Mouse (Mus musculus) cerebellum, postnatal 14 days (tissue): ENCODE measurements at regions not wholly inside any gene's neighbourhood (a gene's known extent, or its start where the extent isn't known, plus 50 kb on each side); places are given as distances from the start of the nearest gene placed in this dataset.
"Not testable (repeated sequence)": the region's sequence is repeated elsewhere in the genome, so short reads cannot be mapped to it uniquely, and the experiment has no call there.

ENCODE experiments used
- DNase-seq, 2 experiments: peaks; one replicate each; pipeline ENCODE4 v3.0.0; 2021; ENCODE audit warnings: mixed read lengths in 2 of 2

DNA sequence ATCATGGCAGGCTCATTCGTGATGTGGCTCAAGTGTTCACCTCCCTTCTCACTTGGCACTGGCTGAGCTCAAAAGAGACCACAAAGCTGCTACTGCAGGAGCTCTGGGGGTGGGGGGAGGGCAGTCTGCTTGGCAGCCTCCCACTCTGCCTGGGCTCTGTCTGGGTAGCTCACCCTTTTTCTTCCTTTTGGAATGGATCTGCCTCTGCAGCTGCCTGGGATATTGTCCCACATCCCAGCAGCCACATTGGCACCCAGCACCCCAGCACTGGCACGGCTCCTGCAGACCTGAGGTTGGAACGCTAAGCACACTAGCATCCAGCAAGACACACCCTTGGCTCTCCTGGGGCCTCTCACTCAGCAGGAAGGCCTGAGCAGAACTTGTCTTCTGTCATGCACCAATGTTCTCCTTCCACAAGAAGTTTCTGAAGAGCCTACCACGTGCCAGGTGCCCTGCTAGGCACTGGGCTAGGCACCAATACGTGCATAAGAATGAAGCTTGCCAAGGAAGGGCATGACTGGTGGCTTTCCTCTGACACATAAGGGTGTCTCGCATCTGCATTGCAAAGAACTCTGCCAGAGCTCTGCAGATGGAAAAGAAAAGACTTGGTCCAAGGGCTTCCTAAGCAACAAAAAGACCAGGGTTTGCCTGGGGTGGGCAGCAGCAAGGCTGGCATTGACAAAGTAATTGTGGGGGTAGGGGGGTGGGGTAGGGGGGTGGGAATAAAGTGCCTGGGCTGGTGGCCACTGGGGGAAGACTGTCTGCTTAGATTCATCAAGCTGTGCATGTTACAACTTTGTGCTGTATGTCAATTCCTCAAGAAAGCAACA is 112.1 kb upstream of the Sipa1l1 start:
- not testable (repeated sequence) for DNase-seq

DNA sequence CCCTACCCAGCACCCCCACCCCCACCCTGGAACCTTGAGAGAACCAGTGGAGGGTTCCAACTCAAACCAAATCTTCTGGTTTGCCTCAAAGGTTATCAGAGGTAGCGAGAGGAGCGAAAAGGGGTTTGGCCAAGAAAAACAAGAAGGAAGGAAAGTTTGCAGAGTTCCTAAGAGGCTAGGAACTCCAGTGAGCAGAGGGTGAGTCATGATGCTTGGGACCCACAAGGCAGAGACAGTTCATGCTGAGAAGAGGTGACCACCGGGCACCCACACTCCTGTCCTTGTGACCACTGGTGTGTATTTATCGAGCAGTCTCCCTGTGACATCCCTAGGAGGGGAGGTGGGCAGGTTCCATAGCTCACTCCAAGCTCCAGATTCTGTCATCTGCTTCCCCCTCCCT is 104.1 kb upstream of the Sipa1l1 start:
- DNase-seq = no peak

DNA sequence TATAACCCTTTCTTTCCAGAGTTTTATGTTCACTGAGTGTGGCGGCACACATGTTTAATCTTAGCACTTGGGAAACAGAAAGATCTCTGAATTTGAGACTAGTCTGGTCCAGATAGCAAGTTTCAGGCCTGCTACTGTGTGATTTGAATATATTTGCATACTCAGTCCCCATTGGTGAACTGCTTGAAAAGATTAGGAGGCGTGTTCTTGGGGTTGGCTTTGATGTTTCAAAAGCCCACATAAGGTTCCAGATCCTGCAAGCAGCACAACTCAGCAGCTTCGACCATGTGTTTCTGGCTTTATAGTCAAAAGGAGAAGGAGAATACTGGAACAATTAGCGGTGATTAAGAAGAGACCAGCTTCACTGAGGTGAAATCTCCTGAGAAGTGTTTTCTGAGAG is 102.3 kb upstream of the Sipa1l1 start:
- no peak for DNase-seq

DNA sequence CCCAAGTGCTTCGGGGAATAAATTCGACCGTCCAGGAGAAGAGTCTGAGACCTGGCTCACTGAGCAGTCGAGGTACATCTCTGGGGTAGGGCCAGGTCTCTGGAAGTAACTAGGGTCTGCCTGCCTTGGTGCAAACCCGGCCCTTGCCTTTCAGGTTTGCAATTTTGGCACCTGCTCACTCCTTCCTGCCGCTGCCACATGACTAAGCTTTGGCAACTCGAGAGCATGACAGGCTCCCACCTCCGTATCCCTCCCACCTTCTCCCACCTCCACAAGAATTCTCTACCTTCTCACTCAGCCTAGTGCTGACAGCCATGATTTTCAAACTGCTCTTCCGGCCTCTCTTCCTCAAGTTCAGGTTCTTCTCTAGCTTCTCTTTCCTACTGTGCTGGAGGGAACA is 99.5 kb upstream of the Sipa1l1 start:
- no peak for DNase-seq

DNA sequence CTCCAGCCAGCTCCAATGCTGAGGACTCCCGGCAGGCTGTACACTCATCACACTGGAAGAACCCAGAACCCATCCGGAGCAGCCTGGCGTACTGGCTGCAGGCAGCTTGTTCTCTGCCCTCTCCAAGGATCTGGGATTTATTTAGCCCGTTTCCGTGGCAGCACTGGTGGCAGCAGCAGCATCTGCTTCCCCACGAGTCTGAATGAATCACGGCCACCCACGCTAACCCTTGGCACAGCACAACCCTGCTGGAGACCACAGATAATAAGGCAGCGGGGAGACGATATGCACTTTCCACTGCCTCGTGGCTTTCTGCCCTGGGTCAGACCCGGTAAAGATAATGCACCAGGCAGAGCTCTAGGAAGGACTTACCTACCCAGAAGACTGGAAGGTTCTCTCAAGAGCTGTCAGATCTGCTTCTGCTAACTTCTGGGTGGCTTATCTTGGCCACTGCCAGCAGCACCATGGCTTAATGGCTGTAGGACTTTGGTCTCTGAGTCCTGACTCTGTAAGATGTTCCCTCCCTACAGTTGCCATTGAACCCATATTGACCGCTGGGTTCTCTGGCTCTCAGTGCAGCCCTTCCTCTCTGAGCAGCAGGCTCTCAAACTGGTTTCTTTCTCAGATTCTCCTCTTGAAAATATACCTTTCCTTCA is 96.2 kb upstream of the Sipa1l1 start:
- DNase-seq = peak; percentile 32 to 43

DNA sequence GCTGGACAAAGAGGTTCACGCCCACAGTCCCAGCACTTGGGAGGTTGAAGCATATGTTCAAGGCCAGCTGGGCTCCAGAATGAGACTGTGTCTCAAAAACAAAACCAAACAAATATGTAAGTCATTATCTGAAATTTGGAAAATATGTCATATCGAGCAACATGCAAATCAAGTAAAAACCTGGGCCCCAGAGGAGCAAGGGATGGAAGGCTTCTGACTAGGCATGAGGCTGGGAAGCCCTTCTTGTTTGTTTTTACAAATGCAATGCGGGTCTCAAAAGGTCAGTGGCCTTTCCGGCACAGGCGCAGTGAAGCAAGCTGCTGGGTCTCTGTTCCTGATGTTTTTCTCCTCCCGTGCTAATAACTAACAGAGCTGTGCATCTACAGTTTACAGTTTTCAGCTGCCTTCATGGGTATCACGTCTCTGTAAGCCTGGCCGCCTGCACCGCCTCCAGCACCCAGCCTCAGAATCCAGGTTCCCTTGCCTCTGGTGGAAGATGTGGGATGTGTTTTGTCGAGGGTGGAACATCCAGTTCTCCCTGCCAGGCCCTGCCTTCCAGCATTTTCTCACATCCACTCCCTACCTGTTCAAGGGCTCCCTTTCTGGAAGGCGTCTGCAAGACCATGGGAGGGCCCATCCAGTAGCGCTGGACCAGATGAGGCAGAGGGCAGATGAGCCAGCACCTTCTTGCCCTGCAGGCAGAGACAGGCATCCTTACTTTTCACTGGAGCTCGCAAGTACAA is 93.5 kb upstream of the Sipa1l1 start:
- DNase-seq = no peak

DNA sequence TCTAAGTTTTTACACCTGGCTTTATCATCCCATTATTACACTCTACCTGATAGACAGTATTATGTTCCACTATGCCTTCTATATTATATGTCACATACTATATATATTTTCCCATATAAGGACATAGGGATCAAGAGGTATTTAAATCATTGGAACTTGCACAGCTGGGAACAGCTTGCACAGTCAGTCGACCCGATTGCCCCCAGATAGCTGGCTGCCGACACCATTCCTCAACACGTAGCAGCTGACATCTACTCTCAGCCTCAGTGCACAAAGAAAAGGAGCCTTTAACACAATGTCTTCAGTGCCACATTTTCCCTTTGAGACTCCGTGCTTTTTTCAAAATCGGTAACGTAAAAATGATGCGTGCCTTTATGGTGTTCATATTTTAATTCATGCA is 92.4 kb upstream of the Sipa1l1 start:
- no peak for DNase-seq

GRCm38 (mm10) chr12:82077945-82078344 is 91.2 kb upstream of the Sipa1l1 start:
- DNase-seq = no peak

DNA sequence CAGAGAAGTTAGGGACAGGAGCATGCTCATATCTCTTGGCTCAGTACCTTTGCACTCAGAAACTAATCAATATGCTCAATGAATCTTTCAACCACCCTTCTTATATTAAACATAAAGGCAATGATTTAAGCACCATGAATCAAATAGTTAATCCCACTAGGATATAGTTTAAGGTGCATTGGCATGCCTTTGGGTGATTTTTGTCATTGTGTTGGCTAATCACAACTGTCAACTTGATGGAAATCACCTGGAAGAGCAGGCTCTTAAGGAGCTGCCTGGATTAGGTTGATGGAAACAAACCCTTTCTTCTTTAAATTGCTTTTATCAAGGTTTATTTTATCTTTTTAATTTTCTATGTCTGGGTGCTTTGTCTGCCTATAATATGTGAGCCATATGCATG is 90.4 kb upstream of the Sipa1l1 start:
- no peak for DNase-seq

DNA sequence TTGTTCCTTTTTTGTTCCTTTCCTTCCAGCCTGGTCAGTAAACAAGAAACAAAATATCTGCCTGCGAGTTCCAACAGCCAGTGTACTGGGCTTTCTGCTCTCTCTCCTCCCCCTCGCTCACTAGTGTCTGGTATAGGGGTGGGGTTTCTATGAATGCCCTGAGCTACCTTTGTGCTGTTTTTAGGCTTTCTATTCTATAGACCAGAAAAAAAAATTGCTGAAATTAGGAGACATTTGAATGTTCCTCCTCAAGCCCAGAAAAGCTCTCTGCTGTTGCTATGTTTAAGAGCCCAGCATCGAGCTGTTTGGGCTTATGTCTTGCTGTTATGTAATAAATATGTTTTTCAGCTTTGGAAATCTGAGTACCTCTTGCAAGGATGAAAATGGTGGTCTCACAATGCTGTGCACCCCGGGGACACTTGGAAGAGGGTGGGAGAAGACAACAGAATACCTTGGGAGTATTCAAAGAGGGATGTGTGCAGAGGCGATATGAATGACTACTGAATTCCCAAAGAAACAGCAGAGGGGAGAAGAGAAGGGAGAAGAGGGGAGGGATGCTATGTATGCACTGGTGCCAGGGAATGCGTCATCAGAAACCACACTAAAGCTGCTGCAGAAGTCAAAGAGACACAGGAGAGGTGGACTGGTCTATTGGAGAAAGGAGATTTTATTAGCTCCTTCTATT is 88.8 kb upstream of the Sipa1l1 start:
- DNase-seq = no peak

DNA sequence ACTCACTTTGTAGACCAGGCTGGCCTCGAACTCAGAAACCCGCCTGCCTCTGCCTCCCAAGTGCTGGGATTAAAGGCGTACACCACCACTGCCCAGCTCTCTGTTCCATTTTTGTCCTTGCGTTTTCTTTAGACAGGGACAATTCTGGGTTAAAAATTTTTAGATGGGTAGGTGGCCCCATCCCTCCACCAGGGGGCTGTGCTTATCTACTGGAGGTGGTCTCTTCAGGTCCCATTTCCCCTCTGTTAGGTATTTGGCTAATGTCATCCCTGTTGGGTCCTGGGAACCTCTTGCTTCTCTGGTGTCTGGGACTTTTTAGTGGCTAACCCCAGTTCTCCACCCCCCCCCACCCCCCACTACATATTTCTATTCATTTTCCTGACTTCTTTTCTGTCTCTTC is 86.5 kb upstream of the Sipa1l1 start:
- not testable (repeated sequence) for DNase-seq

GRCm38 (mm10) chr12:82085771-82086400 is 83.2 kb upstream of the Sipa1l1 start:
- no peak for DNase-seq

- DNase-seq = no peak
These were observed 82.7 kb upstream of the Sipa1l1 start for GRCm38 (mm10) chr12:82086441-82086840.

- no peak for DNase-seq
These were observed 79.8 kb upstream of the Sipa1l1 start for GRCm38 (mm10) chr12:82089288-82089687.

GRCm38 (mm10) chr12:82093317-82093716 is 75.8 kb upstream of the Sipa1l1 start:
- DNase-seq = no peak

- DNase-seq = no peak
These were observed 73.7 kb upstream of the Sipa1l1 start for GRCm38 (mm10) chr12:82095396-82095795.

DNA sequence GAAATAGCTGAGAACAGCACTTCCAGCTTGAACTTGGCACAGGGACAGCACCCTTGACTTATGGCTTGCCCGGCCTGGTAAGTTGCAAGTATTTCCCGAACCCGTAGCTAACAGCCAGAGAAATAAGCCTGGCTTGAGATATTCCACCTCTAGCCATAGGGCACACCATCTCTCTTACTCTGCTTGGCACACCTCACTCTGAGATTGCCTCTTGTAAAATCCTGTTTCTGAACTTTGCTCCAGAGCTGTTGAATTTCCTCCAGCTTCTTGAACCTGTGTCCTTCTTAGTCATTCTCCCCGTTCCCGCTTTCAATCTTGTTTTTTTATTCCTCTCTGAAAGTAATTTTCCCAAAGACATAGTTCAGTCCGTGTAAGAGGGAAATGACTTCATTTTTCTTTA is 72.0 kb upstream of the Sipa1l1 start:
- DNase-seq = no peak

DNA sequence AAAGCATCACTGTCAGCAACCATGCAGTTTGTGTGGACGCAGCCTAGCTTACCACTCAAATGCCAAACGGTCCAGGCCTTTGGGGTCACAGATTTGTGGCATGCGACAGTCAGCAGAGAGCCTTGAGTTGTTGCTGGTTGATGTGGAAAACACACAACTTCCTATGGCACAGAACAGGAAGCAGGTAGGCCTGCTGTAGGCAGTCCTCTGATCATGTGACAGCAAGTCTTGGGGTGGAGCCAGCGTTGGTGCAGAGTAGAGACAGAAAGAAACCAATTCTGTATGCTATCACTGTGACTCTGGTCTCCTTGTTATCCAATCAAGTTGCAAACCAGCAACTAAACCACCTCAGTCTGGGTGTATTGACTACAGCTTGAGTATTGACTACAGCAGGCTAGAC is 71.5 kb upstream of the Sipa1l1 start:
- no peak for DNase-seq

DNA sequence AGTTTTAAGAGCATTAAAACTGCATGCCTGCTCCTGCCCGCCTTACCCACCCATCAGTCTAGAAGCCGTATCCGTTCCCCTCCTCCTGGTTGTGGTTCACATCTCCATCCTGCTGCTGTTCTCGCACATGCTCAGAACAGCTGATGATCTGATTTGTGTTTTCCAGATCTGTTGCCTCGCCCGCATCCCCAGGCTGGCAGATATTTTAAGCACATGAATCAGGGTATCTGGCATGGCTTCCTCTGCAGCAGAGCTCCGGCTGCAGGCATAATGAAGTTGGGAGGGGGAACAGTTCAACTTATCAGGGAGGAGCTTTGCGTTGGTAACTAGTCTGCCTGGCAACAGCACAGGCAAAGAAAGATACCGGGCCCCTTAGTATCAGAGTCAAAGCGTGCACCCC is 64.9 kb upstream of the Sipa1l1 start:
- peak; percentile 68 to 72 for DNase-seq

DNA sequence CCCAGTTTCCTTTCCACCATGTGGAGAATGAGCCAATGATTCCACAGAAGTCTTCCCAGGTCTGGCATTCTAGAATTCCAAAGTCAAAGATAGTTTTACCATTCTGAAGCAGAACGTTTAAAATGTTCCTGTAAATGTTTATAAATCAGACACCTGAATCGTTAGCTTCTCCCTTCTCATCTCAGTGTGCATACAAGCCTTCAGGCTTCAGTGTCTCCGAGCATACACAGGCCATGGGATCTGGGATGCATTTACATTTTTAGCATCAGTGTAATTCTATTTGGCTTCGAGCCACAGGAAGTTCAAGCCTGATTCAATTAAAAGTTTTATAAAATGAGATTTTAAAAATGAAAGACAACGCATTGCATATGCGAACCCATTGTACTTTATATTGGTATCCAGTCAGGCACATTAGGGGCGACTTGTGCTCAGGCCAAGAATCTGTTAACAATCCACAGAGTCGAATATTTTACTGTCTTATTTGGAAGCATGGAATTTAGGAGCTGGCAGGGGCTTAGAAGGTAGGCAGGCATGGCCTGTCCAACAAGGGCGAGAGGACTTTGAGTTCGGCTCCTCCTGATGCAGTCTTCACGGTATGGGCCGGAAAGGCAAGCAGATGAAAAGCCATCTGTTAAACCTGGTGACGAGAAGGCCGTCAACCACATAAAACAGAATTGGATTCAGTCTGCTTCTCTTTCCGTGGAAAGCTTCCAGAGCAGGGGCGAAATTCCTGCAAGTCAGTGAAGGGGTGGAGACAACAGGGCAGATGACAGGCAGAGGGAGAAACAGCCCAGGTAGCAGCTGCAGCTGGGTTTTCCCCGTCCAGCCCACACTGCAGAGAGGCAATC is 63.7 kb upstream of the Sipa1l1 start:
- DNase-seq = peak; percentile 25 to 31

GRCm38 (mm10) chr12:82115766-82116165 is 53.4 kb upstream of the Sipa1l1 start:
- DNase-seq = no peak
